Mouse (Mus musculus) liver, adult 10 weeks (tissue): Measurements from ENCODE around the gene Nlrp14. TPM values are rescaled to one million over a fixed set of nuclear protein-coding genes. Genes with fewer than 3 reads are reported as not detected.

Experiments used
- polyA plus RNA-seq: library from polyadenylated mRNA; stranded (reverse); fragments of 350-450 nt; fragmentation: Illumina TruSeq; extraction: RNeasy Lipid Tissue Mini Kit (QIAGEN cat#74804); gene quantifications from one replicate; pipeline ENCODE4 v1.2.3, GENCODE M21; 2014; ENCODE audit warnings: low read depth, low replicate concordance

The Nlrp14 gene
- not detected for polyA plus RNA-seq

DNA sequence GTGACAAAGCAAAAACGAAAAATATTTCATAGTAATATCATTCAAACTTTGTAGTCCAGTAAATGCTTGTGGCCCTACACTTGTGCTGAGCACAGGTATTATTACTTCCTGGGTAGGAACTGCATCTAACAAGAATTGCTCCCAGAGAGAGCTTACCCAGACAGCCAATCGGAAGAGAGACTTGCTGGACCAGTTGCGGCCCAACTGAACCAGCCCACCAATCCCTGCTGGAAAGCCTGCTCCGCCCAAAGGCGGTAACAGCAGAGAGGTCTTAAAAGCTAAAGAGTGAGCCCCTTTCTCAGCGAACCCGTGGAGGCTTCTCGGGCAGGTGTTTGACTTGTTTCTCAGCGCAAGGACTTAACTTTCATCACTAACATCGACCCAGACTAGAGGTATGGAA is at the start of gene Nlrp14:
Nlrp14 (plus strand) TSS at position 301 of the 400 bp plus-strand sequence.

GRCm38 (mm10) chr7:107130983-107131382 is 35.8 kb upstream of the Nlrp14 start, which contains the start of gene Olfr715:
TSS of gene Olfr715 (minus strand) at chr7:107131083.

DNA sequence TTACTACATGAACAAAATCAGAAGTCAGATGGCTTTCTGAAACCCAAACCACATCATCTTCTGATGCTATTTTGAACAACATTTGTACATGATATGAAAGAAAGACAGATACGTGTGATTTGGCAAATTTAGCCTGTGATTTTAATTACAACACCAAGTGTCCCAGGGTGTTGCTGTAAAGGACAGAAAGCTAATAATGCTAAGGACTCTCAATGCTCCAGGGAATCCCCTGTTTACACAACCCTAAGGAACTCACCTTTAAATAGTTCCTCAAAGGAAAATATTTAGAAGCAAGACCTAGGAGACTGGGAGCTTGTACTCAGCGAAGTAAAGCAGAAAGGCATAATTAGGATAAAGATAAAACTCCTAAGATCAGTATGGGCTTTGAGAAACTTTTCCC is 28.8 kb upstream of the Nlrp14 start, which contains the start of gene Olfr716:
Olfr716 (plus strand) TSS at position 301 of the 400 bp plus-strand sequence.

DNA sequence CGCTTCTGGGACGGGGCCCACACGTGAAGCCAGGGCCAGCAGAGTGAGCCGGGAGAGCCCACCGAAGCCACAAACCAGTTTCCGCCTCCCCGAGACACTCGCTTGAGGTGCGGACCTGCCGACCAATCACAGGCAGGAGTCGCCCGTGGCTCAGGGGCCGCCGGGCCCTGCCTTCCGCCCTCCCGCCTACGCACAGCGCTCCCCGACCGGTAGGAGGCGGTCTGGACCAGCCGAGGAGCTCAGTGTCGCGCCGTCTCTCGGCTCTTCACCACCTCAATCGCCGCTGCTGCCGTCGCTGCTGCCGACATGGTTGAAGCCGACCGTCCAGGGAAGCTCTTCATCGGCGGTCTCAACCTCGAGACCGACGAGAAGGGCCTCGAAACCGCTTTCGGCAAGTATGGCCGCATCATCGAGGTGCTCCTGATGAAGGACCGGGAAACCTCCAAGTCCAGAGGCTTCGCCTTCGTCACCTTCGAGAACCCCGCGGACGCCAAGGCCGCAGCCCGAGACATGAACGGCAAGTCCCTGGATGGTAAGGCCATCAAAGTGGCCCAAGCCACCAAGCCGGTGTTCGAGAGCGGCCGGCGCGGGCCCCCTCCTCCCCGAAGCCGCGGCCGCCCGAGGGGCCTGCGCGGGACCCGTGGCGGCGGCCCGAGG is 42.5 kb downstream of the Nlrp14 start, which contains the start of gene Rbmxl2:
Rbmxl2 (plus strand) TSS at position 242 of the 657 bp plus-strand sequence.

Other genes starting within 250 kb of the Nlrp14 start
- not detected for gene Olfr709-ps1, start 234.8 kb upstream of the Nlrp14 start, polyA plus RNA-seq
- gene Olfr710, start 218.7 kb upstream of the Nlrp14 start, polyA plus RNA-seq: not detected
- gene Olfr6, start 203.1 kb upstream of the Nlrp14 start, polyA plus RNA-seq: not detected
- not detected for gene Olfr711, start 191.5 kb upstream of the Nlrp14 start, polyA plus RNA-seq
- gene Olfr2, start 160.9 kb upstream of the Nlrp14 start, polyA plus RNA-seq: not detected
- gene Olfr713, start 135.8 kb upstream of the Nlrp14 start, polyA plus RNA-seq: not detected
- gene Olfr714, start 96.0 kb upstream of the Nlrp14 start, polyA plus RNA-seq: not detected
- gene Olfr17, start 73.8 kb upstream of the Nlrp14 start, polyA plus RNA-seq: not detected
- not detected for gene Olfr715b, start 56.6 kb upstream of the Nlrp14 start, polyA plus RNA-seq
- not detected for gene Olfr715, start 35.9 kb upstream of the Nlrp14 start, polyA plus RNA-seq
- not detected for gene Olfr716, start 28.7 kb upstream of the Nlrp14 start, polyA plus RNA-seq
- not detected for gene Rbmxl2, start 42.5 kb downstream of the Nlrp14 start, polyA plus RNA-seq
- 1.1 TPM for gene Syt9, start 203.7 kb downstream of the Nlrp14 start, polyA plus RNA-seq